Mouse (Mus musculus): ENCODE results near the gene V1ra8. TPM values are rescaled to one million over a fixed set of nuclear protein-coding genes. Genes with fewer than 3 reads are reported as not detected.

The V1ra8 gene
- not detected in 2 replicates for polyA plus RNA-seq (2021; fragmentation: Nextera tagmentation)
- long read RNA-seq, experiment 1, result 0 reads
- long read RNA-seq, experiment 2, result 0 reads

GRCm38 (mm10) chr6:90202493-90202892 is at the start of gene V1ra8:
Gene V1ra8, plus strand, starts transcription at chr6:90202793.

GRCm38 (mm10) chr6:90174508-90174907 is 28.1 kb upstream of the V1ra8 start, which contains the start of gene Vmn1r52:
Gene Vmn1r52, plus strand, starts transcription at chr6:90174808.

GRCm38 (mm10) chr6:90224338-90224737 is 21.7 kb downstream of the V1ra8 start, which contains the start of gene Vmn1r53:
Gene Vmn1r53, minus strand, starts transcription at chr6:90224438.

GRCm38 (mm10) chr6:90246000-90246399 is 43.4 kb downstream of the V1ra8 start, which contains the start of gene Vmn1r54:
Gene Vmn1r54, plus strand, starts transcription at chr6:90246300.

Other genes starting within 250 kb of the V1ra8 start
- gene Vmn1r46, start 233.5 kb upstream of the V1ra8 start, polyA plus RNA-seq (2021; fragmentation: Nextera tagmentation), result not detected in 2 replicates
- not detected in 2 replicates for gene Vmn1r47, start 186.6 kb upstream of the V1ra8 start, polyA plus RNA-seq (2021; fragmentation: Nextera tagmentation)
- not detected in 2 replicates for gene Vmn1r48, start 166.0 kb upstream of the V1ra8 start, polyA plus RNA-seq (2021; fragmentation: Nextera tagmentation)
- not detected in 2 replicates for gene Vmn1r49, start 124.3 kb upstream of the V1ra8 start, polyA plus RNA-seq (2021; fragmentation: Nextera tagmentation)
- gene Vmn1r50, start 101.4 kb upstream of the V1ra8 start, polyA plus RNA-seq (2021; fragmentation: Nextera tagmentation), result not detected in 2 replicates
- not detected in 2 replicates for gene Vmn1r51, start 80.2 kb upstream of the V1ra8 start, polyA plus RNA-seq (2021; fragmentation: Nextera tagmentation)
- gene Vmn1r52, start 28.0 kb upstream of the V1ra8 start, polyA plus RNA-seq (2021; fragmentation: Nextera tagmentation), result not detected in 2 replicates
- not detected in 2 replicates for gene Vmn1r53, start 21.6 kb downstream of the V1ra8 start, polyA plus RNA-seq (2021; fragmentation: Nextera tagmentation)
- gene Vmn1r54, start 43.5 kb downstream of the V1ra8 start, polyA plus RNA-seq (2021; fragmentation: Nextera tagmentation), result not detected in 2 replicates
- not detected in 2 replicates for gene BC048671, start 98.4 kb downstream of the V1ra8 start, polyA plus RNA-seq (2021; fragmentation: Nextera tagmentation)
- 0.10 TPM in 1 of 2 replicates, not detected in the other for gene Chst13, start 122.4 kb downstream of the V1ra8 start, polyA plus RNA-seq (2021; fragmentation: Nextera tagmentation)
- gene Uroc1, start 130.5 kb downstream of the V1ra8 start, polyA plus RNA-seq (2021; fragmentation: Nextera tagmentation), result not detected in 2 replicates
- gene Zxdc, start 166.7 kb downstream of the V1ra8 start, polyA plus RNA-seq (2021; fragmentation: Nextera tagmentation), result 3.0 and 13.3 TPM in 2 replicates
- gene Cfap100, start 226.0 kb downstream of the V1ra8 start, polyA plus RNA-seq (2021; fragmentation: Nextera tagmentation), result 3.5 and 4.9 TPM in 2 replicates